Mouse (Mus musculus): Measurements from ENCODE around the gene Rfpl4b. TPM values are rescaled to one million over a fixed set of nuclear protein-coding genes. Genes with fewer than 3 reads are reported as not detected.
"Not testable (repeated sequence)": the region's sequence is repeated elsewhere in the genome, so short reads cannot be mapped to it uniquely, and the experiment has no call there.

The Rfpl4b gene
- not detected in 2 replicates for polyA plus RNA-seq (2016; fragmentation: Nextera tagmentation; extraction: Ambion mirVana)

DNA sequence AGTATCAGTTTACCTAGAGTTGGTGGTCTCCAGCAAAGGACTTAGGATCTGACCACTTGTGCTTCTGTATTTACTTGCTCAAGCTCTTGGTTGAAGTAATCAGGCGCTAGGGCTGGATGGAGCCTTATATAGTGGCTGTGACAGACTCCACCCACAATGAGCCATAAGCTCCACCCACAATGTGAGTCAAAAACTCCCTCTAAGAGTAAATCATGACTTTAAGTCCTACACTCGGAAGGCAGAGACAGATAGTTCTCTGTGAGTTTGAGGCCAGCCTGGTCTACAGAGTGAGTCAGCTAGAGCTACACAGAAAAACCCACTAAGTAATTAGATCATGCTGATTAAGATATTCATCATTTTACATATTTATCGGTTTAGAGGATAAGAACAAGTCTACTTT lies at the start of gene Rfpl4b:
Gene Rfpl4b (minus strand): TSS at position 101 of the 400 bp plus-strand sequence.
- Histone ChIP-seq H3K27ac (no peak within 1 kb of the TSS), H3K4me3 (no peak within 1 kb of the TSS), H3K4me1 (no peaks in the 10 kb centered on the region), H3K9me3 (no peaks in the 10 kb centered on the region), H3K36me3 (no peaks in the 10 kb centered on the region), H3K27me3 (ENCODE audit: insufficient read depth, poor library complexity, severe bottlenecking) (no peaks in the 10 kb centered on the region)
- no peak for DNase-seq (ENCODE audit: low spot score)
- 77% methylated on average over 3 of the region's 3 CpGs for WGBS

DNA sequence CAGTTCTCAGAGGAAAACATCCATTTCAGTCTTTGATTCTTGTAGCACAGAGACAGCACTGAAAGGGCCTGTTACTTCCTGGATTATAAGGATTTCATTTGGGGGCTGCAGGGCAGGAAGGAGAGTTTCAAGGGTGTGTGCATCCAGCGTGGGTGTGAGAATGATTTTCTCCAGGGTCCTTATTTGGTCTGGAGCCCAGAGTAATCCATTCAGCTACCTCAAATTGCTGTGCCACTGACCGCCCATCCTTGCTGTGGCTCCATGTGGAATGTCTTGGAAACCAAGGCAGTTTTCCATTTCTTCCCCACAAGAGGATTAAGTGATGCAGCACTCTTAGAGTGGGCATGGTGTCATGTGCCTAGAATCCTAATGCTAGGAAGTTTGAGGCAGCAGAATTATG lies 33.6 kb upstream of the Rfpl4b start:
- Histone ChIP-seq H3K4me1 (no peaks in the 10 kb centered on the region), H3K36me3 (no peaks in the 10 kb centered on the region), H3K27me3 (ENCODE audit: insufficient read depth, poor library complexity, severe bottlenecking) (0 out of 2 replicates have a peak, but pooled peaks cover 4% of the 10 kb centered on the region), H3K9me3 (no peaks in the 10 kb centered on the region), H3K27ac (no peak overlapping the region), H3K4me3 (no peak overlapping the region)
- DNase-seq (ENCODE audit: low spot score): no peak
- 55% methylated on average over 2 of the region's 2 CpGs for WGBS

DNA sequence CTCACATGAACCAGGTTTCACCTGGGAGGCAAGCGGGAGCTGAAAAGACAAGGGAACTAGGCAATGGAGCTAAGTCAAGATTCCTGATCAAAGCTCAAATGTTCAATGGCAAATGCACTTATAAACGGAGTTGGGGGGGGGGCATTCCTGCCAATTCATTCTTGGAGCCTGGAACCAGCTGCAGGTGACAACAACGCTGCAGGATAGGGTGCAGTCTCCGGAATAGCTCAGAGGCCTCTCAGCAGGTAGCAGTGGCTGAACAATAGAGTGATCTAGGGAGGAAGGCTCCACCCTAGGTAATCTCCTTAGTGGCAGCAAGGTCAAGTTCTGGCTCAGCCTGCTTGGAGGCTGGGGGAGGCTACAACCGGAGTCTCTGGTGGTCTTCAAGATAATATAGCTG lies 28.4 kb upstream of the Rfpl4b start:
- DNase-seq (ENCODE audit: low spot score); H3K4me1 ChIP-seq; H3K4me3 ChIP-seq; H3K36me3 ChIP-seq; H3K27me3 ChIP-seq (ENCODE audit: insufficient read depth, poor library complexity, severe bottlenecking); H3K9me3 ChIP-seq; H3K27ac ChIP-seq: not testable (repeated sequence)
- WGBS: 39% methylated on average over 5 of the region's 5 CpGs

DNA sequence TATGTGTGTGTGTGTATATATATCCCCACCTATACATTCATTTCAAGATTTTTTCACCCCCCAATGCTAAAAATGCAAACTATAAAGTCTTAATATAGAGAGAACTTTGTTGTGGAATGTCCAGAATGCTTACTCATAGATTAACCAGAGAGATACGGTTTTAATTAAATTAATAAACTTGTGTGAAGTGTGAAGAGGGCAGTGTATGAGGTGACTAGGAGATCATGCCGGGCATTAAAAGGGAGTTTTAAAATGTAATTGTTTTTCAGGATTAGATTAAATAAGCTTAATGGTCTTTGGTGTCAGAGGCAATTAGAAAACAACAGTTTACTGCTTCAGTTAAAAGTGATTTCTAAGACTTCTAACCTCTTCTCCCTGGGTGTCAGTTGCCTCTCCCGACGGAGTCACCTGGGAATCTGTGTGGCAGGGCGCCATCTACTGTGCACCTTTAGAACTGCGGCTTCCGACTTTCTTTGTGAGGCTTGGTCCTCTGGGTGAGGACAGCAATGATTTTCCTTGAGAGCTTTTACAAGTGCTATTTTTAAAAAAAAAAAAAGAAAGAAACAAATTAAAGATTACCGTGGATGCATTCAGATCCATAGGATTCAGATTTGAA lies 27.4 kb upstream of the Rfpl4b start:
- H3K4me3 ChIP-seq: no peak overlapping the region
- H3K9me3 ChIP-seq: no peaks in the 10 kb centered on the region
- no peak overlapping the region for H3K27ac ChIP-seq
- no peaks in the 10 kb centered on the region for H3K4me1 ChIP-seq
- 27% methylated on average over 8 of the region's 8 CpGs for WGBS
- DNase-seq (ENCODE audit: low spot score): peak; percentile 77
- 0 out of 2 replicates have a peak, but pooled peaks cover 5% of the 10 kb centered on the region for H3K27me3 ChIP-seq (ENCODE audit: insufficient read depth, poor library complexity, severe bottlenecking)
- no peaks in the 10 kb centered on the region for H3K36me3 ChIP-seq

DNA sequence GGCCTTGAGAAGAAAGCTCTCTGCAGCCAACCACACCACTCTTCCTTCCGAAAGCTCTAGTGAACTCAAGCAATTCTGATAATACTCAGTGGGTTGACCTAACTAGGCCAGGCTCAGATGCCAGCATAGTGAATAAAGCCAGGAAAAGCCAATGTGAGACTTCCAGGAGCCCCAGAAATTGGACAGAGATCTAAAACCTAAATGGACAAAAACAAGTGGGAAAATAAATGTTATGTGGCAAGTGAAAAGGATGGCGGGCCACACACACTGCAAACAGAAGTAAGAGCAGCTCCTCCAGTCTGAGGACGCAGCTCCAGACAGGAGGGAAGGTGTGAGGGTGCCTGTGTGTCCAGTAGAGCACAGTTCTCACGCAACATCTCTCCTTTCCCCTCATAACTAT lies 26.7 kb upstream of the Rfpl4b start:
- Histone ChIP-seq H3K36me3 (no peaks in the 10 kb centered on the region), H3K27ac (no peak overlapping the region), H3K4me1 (no peaks in the 10 kb centered on the region), H3K4me3 (no peak overlapping the region), H3K27me3 (ENCODE audit: insufficient read depth, poor library complexity, severe bottlenecking) (0 out of 2 replicates have a peak, but pooled peaks cover 5% of the 10 kb centered on the region), H3K9me3 (no peaks in the 10 kb centered on the region)
- 82% methylated on average over 4 of the region's 4 CpGs for WGBS
- DNase-seq (ENCODE audit: low spot score): no peak

DNA sequence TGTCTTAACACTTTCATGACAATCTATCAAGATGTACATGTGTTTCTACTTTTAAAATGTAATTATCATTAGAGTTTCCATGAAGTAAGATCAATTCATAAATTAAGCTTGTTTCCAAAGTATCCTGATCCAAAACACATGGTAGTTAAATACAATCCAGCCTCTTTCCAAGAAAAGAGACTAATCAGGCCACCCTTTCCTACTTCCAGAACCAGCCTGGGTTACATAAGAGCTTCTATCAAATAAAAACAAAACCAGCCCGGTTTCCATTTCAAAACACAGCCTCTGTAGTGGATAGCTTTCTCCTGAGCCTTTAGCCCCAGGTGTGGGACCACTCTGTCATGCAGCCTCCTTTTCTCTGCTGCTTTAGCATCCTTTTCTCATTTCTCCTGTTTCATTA lies 2.2 kb upstream of the Rfpl4b start:
- no peak for DNase-seq (ENCODE audit: low spot score)
- no peaks in the 10 kb centered on the region for H3K27me3 ChIP-seq (ENCODE audit: insufficient read depth, poor library complexity, severe bottlenecking)
- no peaks in the 10 kb centered on the region for H3K4me1 ChIP-seq
- H3K9me3 ChIP-seq: 0 out of 2 replicates have a peak, but pooled peaks cover 7% of the 10 kb centered on the region
- no peaks in the 10 kb centered on the region for H3K36me3 ChIP-seq
- 56% methylated on average over 1 of the region's 1 CpGs for WGBS
- H3K4me3 ChIP-seq: no peak overlapping the region
- H3K27ac ChIP-seq: no peak overlapping the region

DNA sequence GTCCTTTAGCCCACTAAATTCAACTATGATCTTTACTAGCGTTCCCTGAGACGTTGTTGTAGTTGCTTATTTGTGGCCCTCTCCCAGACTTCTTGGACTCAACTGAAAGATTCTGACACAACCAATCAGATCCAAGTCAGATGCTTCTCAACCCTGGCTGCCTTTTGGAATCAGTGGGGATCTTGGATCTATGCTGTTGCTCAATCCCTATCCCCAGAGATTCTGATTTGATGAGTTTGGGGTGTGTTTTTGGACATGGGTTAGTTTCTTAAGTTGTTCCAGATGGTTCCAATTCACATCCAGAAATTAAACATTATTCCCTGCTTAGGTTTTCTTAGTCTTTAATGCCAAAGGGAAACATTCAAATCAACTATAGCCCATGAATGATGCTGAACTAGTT lies 15.5 kb downstream of the Rfpl4b start:
- no peaks in the 10 kb centered on the region for H3K9me3 ChIP-seq
- no peaks in the 10 kb centered on the region for H3K36me3 ChIP-seq
- H3K27ac ChIP-seq: no peak overlapping the region
- no peak for DNase-seq (ENCODE audit: low spot score)
- H3K27me3 ChIP-seq (ENCODE audit: insufficient read depth, poor library complexity, severe bottlenecking): no peaks in the 10 kb centered on the region
- no peak overlapping the region for H3K4me3 ChIP-seq
- no peaks in the 10 kb centered on the region for H3K4me1 ChIP-seq
- 94% methylated on average over 2 of the region's 2 CpGs for WGBS

DNA sequence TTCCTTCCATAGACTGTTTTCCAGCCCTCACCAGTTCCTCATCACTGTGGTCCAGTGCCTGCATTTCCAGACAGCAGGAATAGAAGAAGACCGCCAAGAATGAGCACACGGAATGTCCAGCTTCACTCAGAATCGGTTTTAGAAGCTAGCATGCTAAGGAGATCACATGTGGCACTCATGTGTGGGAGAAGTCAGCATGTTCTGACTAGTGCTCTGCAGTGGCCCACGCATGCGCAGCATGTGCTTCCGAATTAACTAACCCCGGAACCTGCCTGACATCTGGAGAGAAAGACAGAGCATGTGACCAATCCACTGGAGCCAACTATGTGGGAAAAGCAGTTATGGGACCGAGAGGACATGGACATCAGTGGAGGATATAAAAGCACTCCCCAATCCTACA lies 17.5 kb downstream of the Rfpl4b start:
- 91% methylated on average over 8 of the region's 8 CpGs for WGBS
- DNase-seq (ENCODE audit: low spot score): no peak
- no peaks in the 10 kb centered on the region for H3K9me3 ChIP-seq

DNA sequence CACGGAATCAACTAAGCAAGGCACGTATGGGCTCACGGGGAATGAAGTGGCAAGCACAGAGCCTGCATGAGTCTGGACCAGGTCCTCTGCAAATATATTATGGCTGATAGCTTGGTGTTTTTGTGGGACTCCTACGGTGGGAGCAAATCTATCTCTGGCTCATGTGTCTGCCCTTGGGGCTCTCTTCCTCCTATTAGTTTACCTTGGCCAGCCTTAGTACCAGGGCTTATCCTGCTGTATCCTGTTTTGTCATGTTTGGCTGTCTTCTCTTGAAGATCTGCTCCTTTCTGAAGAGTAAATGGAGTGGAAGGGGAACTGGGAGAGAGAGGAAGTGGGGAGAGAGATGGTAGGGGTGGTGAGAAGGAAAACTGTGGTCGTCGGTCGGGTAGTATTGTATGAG lies 18.3 kb downstream of the Rfpl4b start:
- H3K4me3 ChIP-seq: no peak overlapping the region
- no peaks in the 10 kb centered on the region for H3K4me1 ChIP-seq
- DNase-seq (ENCODE audit: low spot score): no peak
- H3K9me3 ChIP-seq: no peaks in the 10 kb centered on the region
- no peak overlapping the region for H3K27ac ChIP-seq
- 92% methylated on average over 7 of the region's 7 CpGs for WGBS
- H3K27me3 ChIP-seq (ENCODE audit: insufficient read depth, poor library complexity, severe bottlenecking): no peaks in the 10 kb centered on the region
- H3K36me3 ChIP-seq: no peaks in the 10 kb centered on the region

More for the DNA sequence above, 17.5 kb downstream of the Rfpl4b start:
- Histone ChIP-seq H3K4me1 (no peaks in the 10 kb centered on the region), H3K27me3 (ENCODE audit: insufficient read depth, poor library complexity, severe bottlenecking) (no peaks in the 10 kb centered on the region), H3K27ac (no peak overlapping the region), H3K4me3 (no peak overlapping the region), H3K36me3 (no peaks in the 10 kb centered on the region)

DNA sequence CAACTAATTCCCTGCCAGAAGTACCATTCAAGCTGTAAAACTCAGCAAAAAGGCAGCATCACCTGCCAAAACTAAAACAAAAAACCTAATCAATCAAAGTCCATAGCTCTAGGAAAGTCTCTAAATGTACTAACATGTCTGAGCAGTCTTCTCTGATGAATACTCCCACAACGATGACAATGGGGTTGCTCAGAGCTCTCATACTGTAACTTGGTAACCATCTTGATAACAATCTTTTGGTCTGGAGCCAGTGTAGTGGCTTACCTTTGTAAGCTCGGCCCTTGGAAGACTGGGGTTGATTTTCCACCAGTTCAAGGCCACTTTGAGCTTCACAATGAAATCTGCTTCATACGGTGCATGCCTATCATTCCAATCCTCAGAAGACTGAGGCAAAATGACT lies 33.0 kb downstream of the Rfpl4b start:
- WGBS: 68% methylated on average over 3 of the region's 3 CpGs
- Histone ChIP-seq H3K27ac (no peak overlapping the region), H3K4me1 (no peaks in the 10 kb centered on the region), H3K36me3 (no peaks in the 10 kb centered on the region), H3K9me3 (no peaks in the 10 kb centered on the region), H3K27me3 (ENCODE audit: insufficient read depth, poor library complexity, severe bottlenecking) (no peaks in the 10 kb centered on the region), H3K4me3 (no peak overlapping the region)
- no peak for DNase-seq (ENCODE audit: low spot score)

Other genes with a start within 250 kb of the Rfpl4b start
- 60.0 and 129 TPM in 2 replicates for gene Lama4, start 143.7 kb upstream of the Rfpl4b start, polyA plus RNA-seq (2016; fragmentation: Nextera tagmentation; extraction: Ambion mirVana)